Mouse (Mus musculus): ENCODE data around the gene Cct5. TPM values are rescaled to one million over a fixed set of nuclear protein-coding genes. Genes with fewer than 3 reads are reported as not detected.
"Not testable (repeated sequence)": the region's sequence is repeated elsewhere in the genome, so short reads cannot be mapped to it uniquely, and the experiment has no call there.

Cct5 gene
- polyA plus RNA-seq, 1 experiment from 2014 or later = 600 TPM

DNA sequence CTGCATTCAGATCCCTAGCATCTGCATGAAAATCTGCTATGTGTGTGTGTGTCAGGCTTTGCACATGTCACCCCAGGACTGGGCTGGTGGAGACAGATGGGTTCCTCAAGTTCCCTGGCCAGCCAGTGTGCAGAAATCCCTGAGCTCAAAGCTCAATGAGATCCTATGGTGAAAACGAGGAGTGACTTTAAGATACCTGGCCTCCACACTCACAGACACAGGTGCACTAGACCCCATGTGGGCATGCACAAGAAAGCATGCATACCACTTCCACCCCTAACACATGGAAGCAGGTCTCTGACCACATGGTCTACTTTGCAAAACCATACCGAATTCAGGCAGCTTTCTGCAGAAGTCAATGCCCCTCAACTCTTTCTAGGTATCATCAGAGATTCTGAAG is 13.8 kb downstream of the Cct5 start:
- Histone ChIP-seq H3K4me3 (ENCODE audit: low read depth, low read length) (no peak overlapping the region), H3K4me1 (ENCODE audit: insufficient read depth) (no peaks in the 10 kb centered on the region), H3K4me2 (no peak overlapping the region), H3K36me3 (ENCODE audit: insufficient read depth) (peaks cover 43% of the 10 kb centered on the region), H3K9ac (no peak overlapping the region), H3K27me3 (ENCODE audit: insufficient read depth, low read length) (no peaks in the 10 kb centered on the region), H3K27ac (ENCODE audit: low read depth) (no peak overlapping the region), H3K9me3 (ENCODE audit: low read depth, low read length) (no peaks in the 10 kb centered on the region)
- DNase-seq (no peak), ATAC-seq (ENCODE audit: insufficient read depth) (no peak)
- no peak for TF ChIP-seq CTCF (IDR thresholded peaks at IDR 0.05; ENCODE audit: low read depth)
- WGBS = 66% methylated on average over 2 of the region's 2 CpGs

DNA sequence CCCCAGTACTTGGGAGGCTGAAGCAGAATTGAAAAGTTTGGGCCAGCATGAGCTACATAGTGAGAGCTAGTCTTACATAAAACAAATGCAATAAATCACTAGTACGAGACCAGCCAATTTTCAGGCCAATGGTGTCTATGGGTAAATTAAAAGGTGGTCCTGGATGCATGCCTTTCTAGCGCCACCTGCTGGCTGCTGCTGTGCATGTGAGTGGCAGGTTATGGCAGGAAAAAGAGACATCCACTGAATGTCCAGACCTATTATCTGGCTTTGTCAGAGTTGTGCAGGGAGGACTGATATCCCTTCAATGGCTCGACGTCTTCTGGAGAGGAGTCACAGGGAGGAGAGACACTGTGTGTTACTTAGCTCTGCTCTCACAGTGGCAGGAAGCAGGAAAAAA is 15.1 kb downstream of the Cct5 start:
- Histone ChIP-seq H3K9ac (no peak overlapping the region), H3K4me1 (ENCODE audit: insufficient read depth) (no peaks in the 10 kb centered on the region), H3K4me3 (ENCODE audit: low read depth, low read length) (no peak overlapping the region), H3K27ac (ENCODE audit: low read depth) (no peak overlapping the region), H3K9me3 (ENCODE audit: low read depth, low read length) (no peaks in the 10 kb centered on the region), H3K4me2 (no peak overlapping the region), H3K36me3 (ENCODE audit: insufficient read depth) (peaks cover 30% of the 10 kb centered on the region), H3K27me3 (ENCODE audit: insufficient read depth, low read length) (no peaks in the 10 kb centered on the region)
- 6% methylated on average over 4 of the region's 4 CpGs for WGBS
- TF ChIP-seq CTCF (IDR thresholded peaks at IDR 0.05; ENCODE audit: low read depth) = peak; percentile 98
- DNase-seq (peak; percentile 93), ATAC-seq (ENCODE audit: insufficient read depth) (peak; percentile 36; the same call in 1 of the 2 replicates)

DNA sequence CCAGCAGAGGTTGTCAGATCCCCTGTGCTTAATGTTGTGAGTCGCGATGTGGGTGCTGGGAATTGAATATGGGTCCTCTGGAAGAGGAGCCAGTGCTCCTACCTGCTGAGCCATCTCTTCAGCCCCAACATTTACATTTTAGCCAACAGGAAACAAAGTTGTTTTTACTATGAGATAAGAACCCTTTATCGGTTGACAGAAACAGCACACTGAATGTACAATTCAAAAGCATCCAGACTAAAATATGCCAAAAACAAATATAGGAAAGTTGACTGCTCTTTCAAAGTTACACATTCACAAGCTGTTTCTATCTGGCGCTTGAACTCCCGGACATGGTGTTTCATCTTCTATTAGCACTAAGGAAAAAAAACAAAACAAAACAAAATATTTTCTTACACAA is 15.5 kb downstream of the Cct5 start:
- Histone ChIP-seq H3K27me3 (ENCODE audit: insufficient read depth, low read length) (no peaks in the 10 kb centered on the region), H3K27ac (ENCODE audit: low read depth) (no peak overlapping the region), H3K36me3 (ENCODE audit: insufficient read depth) (peaks cover 26% of the 10 kb centered on the region), H3K4me2 (no peak overlapping the region), H3K4me1 (ENCODE audit: insufficient read depth) (no peaks in the 10 kb centered on the region), H3K9me3 (ENCODE audit: low read depth, low read length) (no peaks in the 10 kb centered on the region), H3K4me3 (ENCODE audit: low read depth, low read length) (no peak overlapping the region), H3K9ac (no peak overlapping the region)
- no peak for TF ChIP-seq CTCF (IDR thresholded peaks at IDR 0.05; ENCODE audit: low read depth)
- ATAC-seq (ENCODE audit: insufficient read depth) (no peak), DNase-seq (no peak)
- 73% methylated on average over 5 of the region's 5 CpGs for WGBS

DNA sequence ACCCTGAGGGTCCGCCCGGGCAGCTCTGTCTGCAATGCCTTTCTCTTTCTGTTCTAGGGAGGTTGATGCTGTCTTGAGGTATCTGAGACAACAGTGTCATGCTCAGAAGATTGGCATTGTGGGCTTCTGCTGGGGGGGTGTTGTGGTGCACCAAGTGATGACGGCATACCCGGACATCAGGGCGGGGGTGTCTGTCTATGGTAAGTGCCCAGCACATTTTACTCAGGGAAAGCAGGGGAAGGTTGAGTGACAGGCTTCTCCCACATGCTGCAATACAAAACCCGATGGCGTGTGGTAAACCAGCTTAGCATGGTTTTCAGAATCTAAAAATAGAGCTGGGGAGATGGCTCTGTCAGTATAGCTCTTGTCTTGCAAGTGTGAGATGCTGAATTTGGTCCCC is 16.4 kb downstream of the Cct5 start:
- Histone ChIP-seq H3K27ac (ENCODE audit: low read depth) (no peak overlapping the region), H3K27me3 (ENCODE audit: insufficient read depth, low read length) (no peaks in the 10 kb centered on the region), H3K9ac (no peak overlapping the region), H3K36me3 (ENCODE audit: insufficient read depth) (peaks cover 17% of the 10 kb centered on the region), H3K4me2 (no peak overlapping the region), H3K4me3 (ENCODE audit: low read depth, low read length) (no peak overlapping the region), H3K9me3 (ENCODE audit: low read depth, low read length) (no peaks in the 10 kb centered on the region), H3K4me1 (ENCODE audit: insufficient read depth) (no peaks in the 10 kb centered on the region)
- ATAC-seq (ENCODE audit: insufficient read depth) (no peak), DNase-seq (no peak)
- TF ChIP-seq CTCF (IDR thresholded peaks at IDR 0.05; ENCODE audit: low read depth) = no peak
- 81% methylated on average over 7 of the region's 7 CpGs for WGBS

DNA sequence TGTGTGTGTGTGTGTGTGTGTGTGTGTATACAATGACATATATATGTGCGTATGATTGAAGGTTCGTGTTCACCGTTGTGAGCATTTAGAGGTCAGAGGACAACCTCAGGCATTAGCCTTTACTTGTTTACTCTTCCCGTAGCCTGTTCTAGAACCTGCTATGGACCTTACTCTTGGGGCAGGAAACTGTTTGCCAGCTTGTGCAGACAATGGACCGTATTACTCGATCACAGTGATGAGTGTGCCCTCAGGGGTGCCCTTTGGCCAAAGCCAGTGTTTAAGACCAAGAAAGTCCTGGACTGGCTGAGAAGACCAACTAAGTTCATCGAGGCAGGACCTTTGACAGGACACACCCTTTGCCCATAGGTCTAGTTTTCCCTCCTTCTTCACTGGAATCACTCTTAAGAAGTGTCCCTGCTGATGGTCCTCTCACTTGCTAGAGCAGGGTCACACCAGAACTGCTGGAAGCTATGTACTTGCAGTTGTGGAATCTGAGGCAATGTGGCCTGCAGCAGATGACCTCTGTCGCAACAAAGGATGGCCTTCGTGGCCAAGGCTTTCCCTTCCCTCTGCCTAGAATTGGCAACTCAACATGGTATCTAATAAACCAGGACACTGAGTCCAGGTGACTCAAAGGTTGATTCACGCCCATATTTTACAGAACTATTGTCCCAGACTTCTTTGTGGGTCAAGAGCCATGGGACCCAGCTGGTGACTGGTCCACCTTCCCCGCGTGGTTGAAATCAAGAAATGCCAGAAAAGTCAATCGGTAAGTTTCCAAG is 18.1 kb downstream of the Cct5 start:
- Histone ChIP-seq H3K4me3 (ENCODE audit: low read depth, low read length) (no peak overlapping the region), H3K9me3 (ENCODE audit: low read depth, low read length) (no peaks in the 10 kb centered on the region), H3K27ac (ENCODE audit: low read depth) (no peak overlapping the region), H3K4me2 (no peak overlapping the region), H3K9ac (no peak overlapping the region), H3K4me1 (ENCODE audit: insufficient read depth) (no peaks in the 10 kb centered on the region), H3K36me3 (ENCODE audit: insufficient read depth) (no peaks in the 10 kb centered on the region), H3K27me3 (ENCODE audit: insufficient read depth, low read length) (no peaks in the 10 kb centered on the region)
- ATAC-seq (ENCODE audit: insufficient read depth) = no peak
- DNase-seq = no peak
- no peak for TF ChIP-seq CTCF (IDR thresholded peaks at IDR 0.05; ENCODE audit: low read depth)
- WGBS = 84% methylated on average over 13 of the region's 13 CpGs

DNA sequence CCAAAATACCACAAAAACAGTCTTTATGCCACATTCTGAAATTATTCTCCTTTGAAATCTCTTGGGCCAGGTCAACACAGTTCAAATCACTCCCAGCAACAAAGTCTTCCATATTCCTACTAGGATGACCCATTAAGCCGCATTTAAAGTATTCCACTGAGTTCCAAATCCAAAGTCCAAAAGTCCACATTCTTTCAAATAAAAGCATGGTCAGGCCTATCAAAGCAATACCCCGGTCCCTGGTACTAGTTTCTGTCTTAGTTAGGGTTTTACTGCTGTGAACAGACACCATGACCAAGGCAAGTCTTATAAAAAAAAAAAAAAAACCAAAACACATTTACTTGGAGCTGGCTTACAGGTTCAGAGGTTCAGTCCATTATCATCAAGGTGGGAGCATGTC is 20.5 kb downstream of the Cct5 start:
- H3K4me2 ChIP-seq; H3K4me3 ChIP-seq (ENCODE audit: low read depth, low read length); ATAC-seq (ENCODE audit: insufficient read depth); H3K9me3 ChIP-seq (ENCODE audit: low read depth, low read length); H3K9ac ChIP-seq; H3K36me3 ChIP-seq (ENCODE audit: insufficient read depth); H3K27ac ChIP-seq (ENCODE audit: low read depth); DNase-seq; H3K4me1 ChIP-seq (ENCODE audit: insufficient read depth); H3K27me3 ChIP-seq (ENCODE audit: insufficient read depth, low read length): not testable (repeated sequence)
- WGBS = 91% methylated on average over 2 of the region's 2 CpGs

DNA sequence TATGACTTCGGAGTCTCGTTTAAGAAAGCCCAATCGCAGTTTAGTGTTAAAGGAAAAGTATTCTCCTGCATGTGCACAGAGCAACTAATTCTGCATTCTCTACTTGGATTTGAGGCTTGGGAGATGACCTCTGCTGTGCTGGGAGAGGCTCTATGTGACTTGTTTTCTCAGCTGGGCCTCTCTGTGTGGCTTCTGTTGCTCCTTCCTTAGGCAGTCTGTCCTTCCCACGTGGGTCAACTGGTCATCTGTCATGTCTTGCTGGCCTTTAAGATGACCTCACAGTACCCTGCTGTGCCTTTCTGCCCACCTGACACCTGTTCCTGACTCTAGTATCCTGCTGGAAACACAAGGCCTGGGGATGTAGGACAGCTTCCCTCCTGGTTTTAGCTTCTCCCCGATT is 25.5 kb downstream of the Cct5 start:
- WGBS = 64% methylated on average over 5 of the region's 5 CpGs
- no peaks in the 10 kb centered on the region for H3K9me3 ChIP-seq (ENCODE audit: low read depth, low read length)

More for the DNA sequence above, 25.5 kb downstream of the Cct5 start:
- no peak overlapping the region for H3K4me2 ChIP-seq
- H3K9ac ChIP-seq = no peak overlapping the region
- DNase-seq (no peak), ATAC-seq (ENCODE audit: insufficient read depth) (no peak)
- TF ChIP-seq CTCF (IDR thresholded peaks at IDR 0.05; ENCODE audit: low read depth) = no peak
- no peak overlapping the region for H3K27ac ChIP-seq (ENCODE audit: low read depth)
- no peak overlapping the region for H3K4me3 ChIP-seq (ENCODE audit: low read depth, low read length)
- no peaks in the 10 kb centered on the region for H3K4me1 ChIP-seq (ENCODE audit: insufficient read depth)
- no peaks in the 10 kb centered on the region for H3K27me3 ChIP-seq (ENCODE audit: insufficient read depth, low read length)
- H3K36me3 ChIP-seq (ENCODE audit: insufficient read depth) = no peaks in the 10 kb centered on the region

Measured in lung, embryonic 14.5 days (tissue).